Mouse (Mus musculus): ENCODE measurements around the gene Metap1d.

The Metap1d gene

DNA sequence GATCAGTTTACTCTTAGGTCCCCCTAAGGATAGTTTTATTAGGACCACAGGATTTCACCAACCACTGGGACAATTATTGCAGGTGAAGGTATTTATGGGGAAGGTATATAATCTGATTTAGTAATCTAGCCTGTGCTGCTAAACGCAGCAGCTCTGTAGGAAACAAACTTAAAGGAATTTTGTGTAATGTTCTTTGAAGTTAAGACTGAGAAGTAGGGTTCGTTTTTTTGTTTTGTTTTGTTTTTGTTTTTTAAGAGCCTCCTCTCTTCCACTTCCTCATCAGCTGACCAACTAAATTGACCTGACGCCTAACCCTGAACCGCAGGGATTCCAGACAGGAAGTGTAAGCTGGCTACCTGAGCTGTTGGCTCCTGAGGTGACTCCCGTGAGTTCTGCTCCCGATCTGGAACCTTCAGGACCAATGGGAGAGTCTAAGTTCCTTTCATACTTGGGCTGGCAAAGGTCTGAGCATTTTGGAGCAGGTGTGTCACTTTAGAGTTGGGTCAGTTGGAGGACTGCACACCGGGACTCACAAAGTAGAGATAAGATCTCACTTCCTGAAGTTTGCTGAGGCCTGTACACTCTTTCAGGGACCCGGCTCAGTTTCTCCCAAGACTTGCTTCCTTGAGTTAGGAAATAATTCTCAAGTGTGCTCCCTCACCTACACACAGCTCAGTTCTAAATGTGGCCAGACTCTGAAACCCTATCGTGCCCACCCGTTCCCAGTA, 73.7 kb downstream of the Metap1d start:
- DNase-seq (ENCODE audit: low spot score in 2 of 2): no peak

DNA sequence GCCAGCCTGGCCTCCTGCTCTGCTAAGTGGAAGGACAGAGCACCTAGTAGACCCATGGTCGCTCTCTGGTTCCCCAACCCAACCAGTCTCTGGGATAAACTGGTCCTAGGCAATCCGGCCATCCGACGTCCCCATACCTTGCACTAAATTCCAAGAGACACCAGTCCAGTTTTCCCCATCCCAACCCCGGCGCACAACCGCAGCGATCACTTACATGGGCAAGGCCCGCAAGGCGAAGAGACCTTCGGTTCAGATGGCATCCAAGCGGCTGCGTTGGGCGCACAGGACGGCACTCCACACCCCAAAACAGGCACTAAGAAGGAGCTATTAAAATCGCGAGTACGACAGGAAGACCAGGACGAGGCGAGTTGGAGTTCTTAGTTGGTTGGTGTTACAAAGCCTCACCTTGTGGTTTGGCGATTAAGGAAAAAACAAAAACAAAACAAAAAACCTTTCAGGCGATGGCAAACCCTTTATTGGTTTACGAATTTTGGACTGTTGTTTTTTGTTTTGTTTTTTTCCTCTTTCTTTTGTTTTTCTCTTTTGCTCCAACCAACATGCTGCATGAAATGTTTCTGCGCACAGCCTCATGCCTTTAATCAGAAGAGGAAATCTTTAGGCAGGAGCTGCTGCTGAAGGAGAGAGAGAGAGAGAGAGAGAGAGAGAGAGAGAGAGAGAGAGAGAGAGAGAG, 74.4 kb downstream of the Metap1d start:
- no peak for DNase-seq (ENCODE audit: low spot score in 2 of 2)

DNA sequence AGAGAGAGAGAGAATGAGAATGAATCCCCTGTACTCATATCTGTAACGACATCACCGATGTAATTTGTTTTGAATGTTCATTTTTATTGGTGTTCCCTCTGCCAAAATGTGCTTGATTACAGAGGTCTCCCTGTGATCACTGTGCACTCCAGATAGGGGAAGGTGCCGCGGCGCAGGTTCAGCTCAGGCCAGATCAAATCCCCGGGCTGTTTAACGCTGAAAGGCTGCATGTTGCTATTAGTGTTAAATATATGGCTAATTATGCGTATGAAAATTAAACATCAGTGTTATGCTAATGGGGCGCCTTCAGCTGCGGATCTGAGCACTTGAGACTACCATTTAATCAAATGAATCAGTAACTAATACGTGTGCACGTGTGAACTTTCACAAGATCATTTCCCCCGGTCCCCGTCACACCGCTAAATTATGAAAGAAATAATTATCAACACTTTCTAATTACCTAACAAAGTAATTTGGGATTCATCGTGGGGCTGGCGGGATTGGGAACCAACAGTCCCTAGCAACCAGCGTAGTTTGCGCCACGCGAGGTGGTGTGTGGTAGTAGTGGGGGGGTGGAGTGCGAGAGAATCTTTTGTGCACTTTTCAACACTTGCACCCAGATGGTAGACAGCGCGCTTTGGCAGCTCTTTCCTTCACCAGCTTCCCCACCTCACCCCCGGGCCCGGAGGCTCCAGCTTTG, 75.1 kb downstream of the Metap1d start, which contains the start of gene Dlx1:
Gene Dlx1 (plus strand): TSS at position 100 of the 700 bp plus-strand sequence.
- no peak for DNase-seq (ENCODE audit: low spot score in 2 of 2)

DNA sequence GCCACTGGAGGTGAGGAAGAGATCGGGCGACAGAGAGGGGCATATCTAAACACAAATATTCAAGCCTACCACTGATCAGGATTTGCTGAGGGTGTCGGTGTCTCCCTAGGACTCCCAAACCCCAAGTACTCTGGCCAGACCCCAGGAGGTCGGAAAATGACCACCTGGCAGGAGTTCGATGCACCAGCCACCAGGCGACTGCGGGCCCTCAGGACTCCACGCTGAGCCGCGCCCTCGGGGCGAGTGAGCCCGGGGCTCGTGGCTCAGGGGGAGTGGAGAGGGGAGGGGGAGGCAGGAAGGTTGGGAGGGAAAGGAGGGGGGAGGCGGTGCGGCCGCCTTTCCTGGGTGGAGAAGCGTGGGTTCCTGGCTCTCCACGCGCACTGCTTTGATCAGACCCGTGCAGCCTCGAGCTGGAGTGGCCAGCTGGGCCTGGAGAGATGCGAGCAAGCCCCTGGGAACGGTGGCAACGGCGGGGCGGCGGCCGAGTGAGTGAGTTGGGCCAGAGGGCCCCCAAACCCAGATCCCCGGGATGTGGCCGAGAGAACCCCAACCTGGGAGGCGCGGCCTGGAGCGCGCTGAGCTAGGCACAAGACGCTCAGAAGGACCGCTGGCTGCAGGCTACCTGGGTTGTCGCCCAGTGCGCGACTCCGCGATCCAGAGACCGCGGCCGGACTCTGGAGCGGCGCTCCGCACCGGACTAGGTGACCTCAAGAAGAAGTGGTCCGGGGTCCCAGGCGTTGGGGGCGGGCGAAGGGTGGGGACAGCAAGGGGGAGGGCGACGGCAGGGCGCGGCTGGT, 75.8 kb downstream of the Metap1d start:
- DNase-seq (ENCODE audit: low spot score in 2 of 2): no peak

DNA sequence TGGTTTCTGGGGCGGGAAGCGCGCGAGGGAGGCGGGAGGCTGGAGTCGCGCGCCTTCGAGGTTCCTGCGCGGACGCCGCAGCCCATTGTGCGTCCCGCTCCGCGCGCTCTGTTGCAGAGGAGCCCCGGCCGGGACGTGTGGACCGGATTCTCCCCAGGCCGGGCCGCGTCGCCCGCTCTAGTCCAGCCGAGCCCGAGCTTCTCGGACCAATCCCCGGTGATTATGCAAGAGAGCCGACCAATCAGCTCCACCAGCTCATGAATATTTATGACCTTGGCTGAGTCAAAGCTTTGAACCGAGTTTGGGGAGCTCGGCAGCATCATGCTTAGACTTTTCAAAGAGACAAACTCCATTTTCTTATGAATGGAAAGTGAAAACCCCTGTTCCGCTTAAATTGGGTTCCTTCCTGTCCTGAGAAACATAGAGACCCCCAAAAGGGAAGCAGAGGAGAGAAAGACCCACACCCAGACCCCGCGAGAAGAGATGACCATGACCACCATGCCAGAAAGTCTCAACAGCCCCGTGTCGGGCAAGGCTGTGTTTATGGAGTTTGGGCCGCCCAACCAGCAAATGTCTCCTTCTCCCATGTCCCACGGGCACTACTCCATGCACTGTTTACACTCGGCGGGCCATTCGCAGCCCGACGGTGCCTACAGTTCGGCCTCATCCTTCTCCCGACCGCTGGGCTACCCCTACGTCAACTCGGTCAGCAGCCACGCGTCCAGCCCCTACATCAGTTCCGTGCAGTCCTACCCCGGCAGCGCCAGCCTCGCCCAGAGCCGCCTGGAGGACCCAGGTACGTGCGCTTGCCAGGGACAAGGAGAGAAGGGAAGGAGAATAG, 76.7 kb downstream of the Metap1d start:
- DNase-seq (ENCODE audit: low spot score in 2 of 2): peak in 1 of 2 experiments; percentile 46

GRCm38 (mm10) chr2:71530391-71531123, 77.5 kb downstream of the Metap1d start:
- no peak for DNase-seq (ENCODE audit: low spot score in 2 of 2)

GRCm38 (mm10) chr2:71531124-71531590, 78.1 kb downstream of the Metap1d start:
- no peak for DNase-seq (ENCODE audit: low spot score in 2 of 2)

GRCm38 (mm10) chr2:71531990-71532970, 79.2 kb downstream of the Metap1d start:
- DNase-seq (ENCODE audit: low spot score in 2 of 2): no peak

DNA sequence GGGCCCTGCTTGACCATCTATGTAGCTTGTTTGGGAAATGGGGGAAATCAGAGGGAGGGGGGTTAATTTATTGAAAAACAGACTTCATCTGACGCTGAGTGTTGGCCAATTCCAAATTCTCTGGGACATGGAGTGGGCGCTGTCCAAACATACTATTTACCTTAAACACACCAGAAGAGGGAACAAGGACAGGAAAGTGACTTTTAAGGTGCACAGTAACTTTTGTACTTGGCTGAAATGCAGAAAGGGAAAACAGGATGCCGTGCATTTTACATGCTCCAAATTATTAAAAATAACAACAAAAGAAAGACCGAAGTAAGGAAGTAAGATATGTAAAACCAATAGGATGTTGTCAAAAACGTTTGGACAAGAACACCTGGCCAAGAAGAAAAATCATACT, 80.0 kb downstream of the Metap1d start:
- DNase-seq (ENCODE audit: low spot score in 2 of 2): no peak

- DNase-seq (ENCODE audit: low spot score in 2 of 2): no peak
Measured at GRCm38 (mm10) chr2:71534242-71535052, 81.4 kb downstream of the Metap1d start.

DNA sequence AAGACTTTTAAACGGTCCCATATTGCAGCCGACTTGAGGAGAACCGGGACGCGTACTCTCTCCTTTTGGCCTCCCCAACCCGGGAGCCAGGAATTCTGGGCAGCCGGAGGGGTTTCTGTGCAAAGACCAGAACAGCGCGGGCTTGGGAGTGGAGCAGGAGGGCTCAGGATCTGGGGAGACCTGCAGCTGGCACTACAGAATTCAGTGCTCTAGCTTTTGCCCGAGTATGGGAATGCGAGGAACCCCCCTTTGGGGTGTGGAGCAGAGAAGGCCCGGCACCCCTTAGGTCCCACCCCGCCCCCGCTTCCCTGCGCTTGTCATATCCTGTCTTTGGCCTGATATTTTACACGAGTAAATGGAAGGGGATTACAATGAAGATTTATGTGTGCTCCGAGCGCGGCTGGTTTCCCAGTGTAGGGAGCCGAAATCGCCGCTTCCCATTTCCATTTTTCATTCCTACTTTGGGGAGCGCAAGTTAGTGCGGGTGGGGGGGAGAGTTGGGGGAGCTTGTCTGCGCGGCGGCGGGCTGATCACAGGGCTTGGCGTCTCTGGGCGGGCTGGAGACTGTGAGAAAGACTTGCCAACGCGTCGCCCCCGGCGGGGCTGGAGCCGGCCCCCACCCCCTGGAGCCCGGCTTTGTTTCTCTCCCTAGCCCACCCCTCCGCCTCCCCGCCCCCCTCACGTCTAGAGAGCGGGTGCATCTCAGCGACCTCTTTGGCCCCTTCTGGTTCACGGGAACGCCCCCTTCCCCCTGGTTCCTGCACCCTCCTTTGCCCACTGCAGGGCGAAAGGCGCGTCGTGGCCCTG, 87.7 kb downstream of the Metap1d start:
- no peak for DNase-seq (ENCODE audit: low spot score in 2 of 2)

DNA sequence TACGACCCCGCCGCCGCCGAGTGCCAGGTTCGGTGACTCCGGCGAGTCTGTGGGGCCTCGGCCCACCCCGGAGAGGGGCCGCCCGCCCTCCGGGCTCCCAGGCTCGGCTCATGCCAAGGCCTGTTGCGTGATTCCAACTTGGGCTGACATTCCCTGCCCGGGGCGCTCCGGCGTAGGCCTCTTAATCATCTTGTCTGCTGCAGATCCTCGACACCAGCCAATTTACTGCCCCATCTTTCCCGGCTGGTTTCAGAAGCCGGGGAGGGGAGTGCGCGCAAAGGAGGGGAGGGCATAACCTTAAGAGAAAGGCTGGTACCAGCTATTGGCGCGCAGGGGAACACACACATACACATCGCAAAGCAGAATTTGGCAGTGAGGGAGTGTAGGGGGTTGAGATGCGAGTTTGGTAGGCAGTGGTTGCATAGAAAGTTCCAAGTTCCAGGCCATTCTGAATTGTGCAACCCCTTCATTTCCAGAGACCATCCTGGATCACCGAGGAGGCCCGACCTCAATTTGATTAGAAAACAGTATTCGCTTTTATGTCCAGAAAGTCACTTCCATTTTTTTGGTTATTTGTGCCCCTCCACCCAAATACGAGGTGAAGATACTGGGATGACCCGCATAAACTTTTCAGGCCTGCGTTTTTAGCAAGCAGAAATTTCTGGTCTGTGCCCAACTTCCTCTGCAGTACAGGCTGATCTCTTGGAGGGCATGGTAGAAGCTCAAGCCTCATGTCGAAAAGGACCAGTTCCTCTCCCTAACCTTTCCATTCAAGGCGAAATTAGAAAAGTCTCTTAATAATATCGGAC, 88.5 kb downstream of the Metap1d start:
- no peak for DNase-seq (ENCODE audit: low spot score in 2 of 2)

- no peak for DNase-seq (ENCODE audit: low spot score in 2 of 2)
Measured at GRCm38 (mm10) chr2:71542227-71542815, 89.2 kb downstream of the Metap1d start.

GRCm38 (mm10) chr2:71542816-71543301, 89.8 kb downstream of the Metap1d start:
- no peak for DNase-seq (ENCODE audit: low spot score in 2 of 2)

- DNase-seq (ENCODE audit: low spot score in 2 of 2): no peak
Measured at GRCm38 (mm10) chr2:71543531-71543930, 90.5 kb downstream of the Metap1d start.

DNA sequence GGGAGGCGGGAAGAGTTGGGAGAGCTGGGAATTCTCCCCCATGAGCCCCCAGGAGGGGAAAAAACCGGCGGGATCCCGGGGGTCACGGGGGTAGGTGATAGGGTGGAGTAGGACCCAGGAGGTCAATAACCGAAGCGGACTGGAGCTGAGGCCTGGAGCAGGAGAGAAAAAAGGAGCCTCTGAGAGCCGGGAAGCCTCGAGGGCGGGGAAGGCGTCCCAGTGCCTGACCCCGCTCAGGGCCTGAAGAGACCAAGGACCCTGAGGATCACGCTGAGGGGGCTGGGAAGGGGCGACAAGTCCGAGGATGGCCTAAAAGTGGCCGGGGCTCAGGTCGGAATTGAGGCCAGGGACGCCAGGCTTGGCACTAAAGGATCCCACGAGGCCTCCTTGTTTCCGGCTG, 90.9 kb downstream of the Metap1d start:
- DNase-seq (ENCODE audit: low spot score in 2 of 2): no peak

Measured in frontal cortex, postnatal 25 days (tissue).